ENCODE assay signal across 10 mouse cellular contexts in genomic region chr17:84876037-84876436, GRCm38 (mm10).
"Had no signal": no experiment of that assay in that cellular context is flagged by ENCODE, and none has a peak within 500 bp of the region (broad histone marks: within the 10 kb centered on the region; RNA-seq: fewer than 3 reads in every experiment).

No protein-coding gene starts in this region.

- H3K9ac ChIP-seq: limb, embryonic 15.5 days; liver, embryonic 14.5 days; midbrain, embryonic 13.5 days; neural tube, embryonic 15.5 days had no signal

- H3K4me1 ChIP-seq: limb, embryonic 15.5 days had no signal

- H3K27me3 ChIP-seq: limb, embryonic 15.5 days; midbrain, embryonic 13.5 days; neural tube, embryonic 15.5 days had no signal

- H3K4me2 ChIP-seq: limb, embryonic 15.5 days; midbrain, embryonic 13.5 days; neural tube, embryonic 15.5 days had no signal

- H3K4me3 ChIP-seq: limb, embryonic 15.5 days; midbrain, embryonic 13.5 days; myocyte; neural tube, embryonic 15.5 days had no signal

- H3K36me3 ChIP-seq: limb, embryonic 15.5 days; midbrain, embryonic 13.5 days; neural tube, embryonic 15.5 days had no signal

- ATAC-seq: midbrain, embryonic 13.5 days had no signal

- H3K27ac ChIP-seq: limb, embryonic 15.5 days; liver, embryonic 14.5 days; midbrain, embryonic 13.5 days; neural tube, embryonic 15.5 days had no signal

- H3K9me3 ChIP-seq: limb, embryonic 15.5 days; midbrain, embryonic 13.5 days; neural tube, embryonic 15.5 days had no signal

- DNase-seq: kidney, postnatal 14 days; lung, adult 18-20 months; right cerebral cortex, adult 18-20 months; right cerebral cortex, postnatal 25 days; thymus, postnatal 36 days had no signal
